Mouse (Mus musculus) megakaryocyte, embryonic 14.5 days (primary cell): Measurements from ENCODE around the gene Ralbp1.

Experiments used
- FLI1 ChIP-seq: IDR thresholded peaks from 2 replicates; pipeline ENCODE4 v1.6.1; 2012; ENCODE audit warnings: low read length, inconsistent platforms, mixed read lengths
- GATA1 ChIP-seq: IDR thresholded peaks from 3 replicates; pipeline ENCODE4 v1.6.1; 2012; ENCODE audit warnings: mixed read lengths, low read length, inconsistent platforms, borderline replicate concordance

GRCm38 (mm10) chr17:65916135-65916668 is 30.6 kb upstream of the Ralbp1 start:
- no peak for TF ChIP-seq GATA1
- TF ChIP-seq FLI1: no peak
